Mouse (Mus musculus) layer of hippocampus, adult 11-12 months (tissue): ENCODE measurements around the gene Cops7b.
A peak's percentile ranks its signal among the peaks of the same experiment; 100 is the strongest.

Experiments used
- DNase-seq: peaks from one replicate; pipeline ENCODE4 v3.0.0; 2022; ENCODE audit warnings: low spot score

Gene Cops7b

DNA sequence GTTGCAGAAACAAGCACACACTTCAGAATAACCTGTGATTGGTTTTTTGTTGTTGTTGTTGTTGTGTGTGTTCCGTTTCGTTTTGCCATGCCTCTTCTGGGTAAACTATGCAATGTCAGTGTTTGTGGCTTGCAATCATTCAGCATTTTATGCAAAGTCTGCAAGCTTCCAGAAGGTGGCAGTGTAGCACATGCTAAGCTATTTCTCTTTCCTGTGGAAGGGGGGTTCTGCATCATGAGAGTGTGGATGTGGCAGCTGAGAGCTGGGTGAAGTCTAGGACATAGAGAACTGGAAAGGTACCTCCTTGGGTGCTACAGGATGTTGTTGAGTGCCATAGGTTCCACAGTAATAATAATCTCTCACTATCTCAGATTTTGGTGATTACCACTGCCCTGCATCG is 15.8 kb downstream of the Cops7b start:
- peak; percentile 21 for DNase-seq

DNA sequence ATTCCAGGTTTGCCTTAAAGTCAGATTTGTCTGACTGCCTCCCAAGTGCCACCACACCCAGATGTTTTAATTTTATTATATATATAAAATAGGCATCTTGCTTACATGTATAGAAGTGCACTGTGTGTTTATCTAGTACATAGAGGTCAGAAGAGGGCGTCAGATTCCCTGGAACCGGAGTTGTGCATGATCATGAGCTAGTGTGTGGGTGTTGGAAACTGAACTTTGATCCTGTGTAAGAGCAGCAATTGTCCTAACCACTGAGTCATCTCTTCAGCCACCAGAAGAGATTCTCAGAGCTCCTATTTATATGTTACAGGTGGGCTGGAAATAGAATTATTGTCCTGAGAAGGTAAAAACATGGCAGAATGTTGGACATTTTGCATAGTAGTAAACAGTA is 17.4 kb downstream of the Cops7b start:
- DNase-seq: no peak

DNA sequence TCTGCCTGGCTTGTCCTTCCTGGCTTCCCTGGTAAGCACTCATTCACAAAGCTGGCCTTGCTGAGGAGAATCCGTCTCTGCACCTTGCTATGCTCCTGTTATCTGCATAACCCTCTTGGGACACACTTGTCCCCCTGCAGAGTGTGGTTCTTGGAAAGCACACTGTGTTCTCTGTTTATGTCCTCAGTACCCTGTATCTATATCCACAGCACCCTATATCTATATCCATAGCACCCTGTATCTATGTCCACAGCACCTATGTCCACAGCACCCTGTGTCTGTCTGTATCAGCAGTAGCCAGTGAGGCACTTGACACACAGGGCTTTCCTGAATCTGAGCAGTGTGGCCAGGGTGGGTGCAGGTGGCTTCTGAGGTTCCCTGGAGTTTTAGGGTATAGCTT is 28.2 kb downstream of the Cops7b start:
- no peak for DNase-seq

- no peak for DNase-seq
Measured at GRCm38 (mm10) chr1:86612081-86612480, 29.4 kb downstream of the Cops7b start.

- DNase-seq: no peak
Measured at GRCm38 (mm10) chr1:86614269-86614668, 31.6 kb downstream of the Cops7b start.

GRCm38 (mm10) chr1:86618454-86619125 is 35.9 kb downstream of the Cops7b start:
- DNase-seq: peak; percentile 87

DNA sequence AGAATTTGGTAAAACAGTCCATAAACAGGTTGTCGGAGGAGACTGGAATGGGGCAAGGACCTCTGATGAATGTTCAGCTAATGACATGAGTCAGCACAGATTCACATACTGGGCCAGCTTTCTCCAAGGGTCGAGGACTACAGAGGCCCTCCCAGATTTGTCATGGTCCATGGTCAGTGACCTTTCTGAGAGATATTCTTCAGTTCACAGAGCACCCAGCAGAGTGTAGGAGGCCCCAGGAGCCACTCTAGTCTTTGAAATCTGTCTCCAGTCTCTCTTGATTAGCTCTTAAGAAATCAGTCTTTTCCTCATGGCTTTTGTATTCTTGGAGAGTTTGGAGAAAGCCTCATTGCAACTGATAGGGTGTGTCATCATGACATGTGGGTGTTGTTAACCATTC is 39.6 kb downstream of the Cops7b start:
- DNase-seq: no peak

DNA sequence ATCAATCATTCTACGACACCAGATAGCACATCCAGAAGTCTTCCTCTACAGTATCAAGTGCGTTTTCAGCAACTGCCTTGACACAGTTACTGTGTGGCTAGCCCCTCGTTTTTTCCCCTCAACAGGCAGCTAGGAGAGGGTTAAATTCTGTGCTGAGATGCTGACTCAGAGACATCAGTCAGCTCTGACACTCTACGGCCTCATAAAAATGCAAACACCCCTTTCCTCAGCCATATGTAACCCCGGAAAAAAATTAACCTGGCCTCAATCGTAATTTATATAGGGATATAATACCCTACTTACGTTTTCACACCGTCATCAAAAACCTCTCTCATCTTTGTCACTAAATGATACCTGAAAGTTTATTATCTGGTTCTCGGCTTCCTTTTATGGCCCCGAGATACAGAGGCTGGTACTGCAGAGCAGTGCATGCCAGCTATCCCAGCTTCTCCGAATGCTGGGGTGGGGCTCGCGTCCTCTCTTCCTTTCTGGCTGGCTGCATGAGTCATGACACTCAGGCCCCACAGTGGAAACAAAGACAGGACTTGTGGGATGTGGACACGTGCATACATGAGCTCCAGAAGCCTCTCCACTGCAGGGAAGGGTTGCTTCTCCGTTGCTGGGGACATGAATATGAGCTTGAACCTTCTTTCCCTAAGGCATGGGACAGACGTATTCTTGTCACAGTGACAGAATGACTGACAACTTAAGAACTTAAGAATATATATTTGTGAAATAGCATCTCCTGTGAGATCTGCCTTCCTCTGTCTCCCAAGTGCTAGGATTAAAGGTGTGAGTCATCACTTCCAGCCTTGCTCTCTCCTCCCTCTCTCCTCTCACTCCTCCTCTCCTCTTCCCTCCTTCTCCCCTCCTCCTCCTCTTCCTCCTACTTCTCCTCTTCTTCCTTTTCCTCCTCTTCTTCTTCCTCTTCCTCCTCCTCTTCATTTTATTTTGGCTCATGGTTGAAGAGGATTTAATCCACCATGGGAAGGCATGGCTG is 40.6 kb downstream of the Cops7b start:
- DNase-seq: peak; percentile 11

DNA sequence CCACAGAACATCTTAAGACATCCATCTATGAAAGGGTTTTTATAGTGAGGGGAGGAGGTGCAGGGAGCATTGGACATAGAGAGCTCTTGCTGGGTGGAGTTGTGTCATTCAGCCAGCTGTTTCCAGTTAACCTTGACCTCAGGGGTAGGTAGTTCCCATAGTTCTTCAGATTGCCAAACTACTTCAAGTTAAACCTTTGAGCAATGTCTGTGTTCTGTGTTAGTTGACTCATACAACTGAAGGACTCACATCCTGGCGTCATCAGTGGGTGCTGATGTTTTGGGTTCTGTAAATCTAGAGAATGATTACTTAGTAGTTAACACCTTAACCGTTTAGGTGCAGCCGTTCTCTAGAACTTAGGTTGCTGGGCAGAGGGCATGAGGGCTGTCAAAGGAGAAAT is 45.6 kb downstream of the Cops7b start:
- DNase-seq: no peak

DNA sequence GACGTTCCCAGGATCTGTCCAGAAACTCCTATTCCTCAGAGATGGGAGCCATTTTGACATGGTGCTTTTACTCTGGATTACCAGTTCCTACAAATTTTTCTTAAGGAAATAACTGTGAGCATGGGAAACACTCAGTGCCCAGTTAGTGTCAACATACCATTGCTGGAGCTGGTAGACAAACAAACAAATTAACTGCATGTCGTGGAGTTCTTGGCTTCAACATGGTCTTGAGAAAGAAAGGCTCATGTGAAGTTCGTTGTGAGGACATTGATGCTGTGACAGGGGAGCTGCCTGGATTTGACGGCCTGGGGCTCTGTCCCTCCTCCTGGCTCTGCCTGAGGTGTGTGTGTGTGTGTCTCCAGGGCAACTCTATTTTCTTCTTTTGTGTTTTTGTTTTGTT is 47.2 kb downstream of the Cops7b start:
- no peak for DNase-seq

GRCm38 (mm10) chr1:86630527-86630926 is 47.8 kb downstream of the Cops7b start:
- DNase-seq: no peak

- DNase-seq: no peak
Measured at GRCm38 (mm10) chr1:86632732-86633380, 50.2 kb downstream of the Cops7b start.

- no peak for DNase-seq
Measured at GRCm38 (mm10) chr1:86633434-86633833, 50.7 kb downstream of the Cops7b start.

- DNase-seq: no peak
Measured at GRCm38 (mm10) chr1:86633840-86634750, 51.4 kb downstream of the Cops7b start.

DNA sequence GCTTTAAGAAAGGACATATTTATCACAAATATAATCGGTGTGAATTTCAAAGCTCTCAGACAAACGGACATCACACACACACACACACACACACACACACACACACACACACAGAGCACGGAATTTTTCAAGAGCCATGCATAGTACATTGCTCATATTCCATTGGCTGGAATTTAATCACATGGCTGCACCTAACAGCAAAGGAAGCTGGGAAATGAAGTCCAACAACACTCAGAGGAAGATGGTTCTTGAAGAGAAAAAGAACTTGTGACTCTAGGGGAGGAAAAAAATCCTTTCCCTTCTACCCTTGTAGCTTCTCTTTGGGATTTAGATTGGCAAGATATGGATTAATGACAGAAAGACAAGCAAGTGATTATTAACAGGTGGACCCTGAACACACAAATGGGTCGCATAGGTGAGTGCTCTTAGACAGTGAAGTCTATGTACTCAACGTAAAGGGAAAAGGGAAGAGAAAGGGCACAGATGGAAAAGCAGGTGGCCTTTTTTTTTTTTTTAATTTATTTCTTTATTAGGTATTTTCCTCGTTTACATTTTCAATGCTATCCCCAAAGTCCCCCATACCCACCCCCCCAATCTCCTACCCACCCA is 52.2 kb downstream of the Cops7b start:
- DNase-seq: peak; percentile 16

DNA sequence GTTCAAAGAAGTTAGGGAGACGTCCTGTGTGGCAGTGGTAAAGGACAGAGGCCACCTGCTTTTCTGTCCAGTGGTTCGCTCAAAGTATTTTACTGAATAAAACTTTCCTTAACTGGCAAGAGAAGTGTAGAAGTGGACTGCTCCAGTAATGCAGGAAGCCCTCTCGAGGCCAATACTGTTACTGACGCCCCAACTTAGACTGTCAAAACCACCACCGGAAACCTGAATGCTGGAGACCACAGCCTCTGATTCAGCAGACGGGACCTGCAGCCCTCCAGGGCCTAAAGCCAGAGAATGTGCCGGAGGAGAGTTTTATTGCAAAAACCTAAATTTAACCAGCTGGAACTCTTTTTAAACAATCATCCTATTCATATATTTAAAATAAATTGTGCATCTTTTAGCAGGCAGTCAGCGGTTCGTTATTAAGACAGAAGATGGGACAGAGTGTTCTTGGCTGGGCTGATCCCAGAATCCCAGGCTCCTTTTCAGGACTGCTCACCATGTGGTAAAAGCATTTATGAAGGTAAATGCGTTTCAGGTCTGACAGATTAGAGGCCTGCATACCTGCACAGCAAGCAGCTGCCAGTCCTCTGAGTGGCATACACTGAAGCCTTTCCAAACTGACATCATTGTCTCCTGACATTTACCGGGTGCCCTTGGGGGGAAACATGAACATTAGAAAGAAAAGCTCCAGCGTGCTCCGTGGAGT is 60.6 kb downstream of the Cops7b start:
- no peak for DNase-seq

- no peak for DNase-seq
Measured at GRCm38 (mm10) chr1:86647517-86647916, 64.8 kb downstream of the Cops7b start.

DNA sequence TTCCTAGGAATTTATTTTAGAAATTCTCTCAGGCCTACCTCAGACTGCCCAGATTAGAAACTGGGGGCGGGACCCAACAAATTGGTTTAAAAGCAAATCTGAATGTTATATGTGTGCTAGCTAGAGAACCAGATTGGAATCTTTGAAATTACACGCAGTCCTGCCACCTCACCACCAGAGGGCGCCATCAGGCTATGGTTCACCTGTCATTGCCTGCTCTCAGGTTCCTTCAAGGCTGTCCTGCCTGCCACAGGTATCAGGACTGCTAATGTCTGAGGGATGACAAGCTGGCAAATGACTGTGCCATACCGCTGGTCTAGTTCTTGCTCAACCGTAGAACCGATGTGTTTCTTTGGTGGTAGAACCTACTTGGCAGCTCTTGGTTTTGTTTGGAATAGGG is 67.6 kb downstream of the Cops7b start:
- peak; percentile 55 for DNase-seq

DNA sequence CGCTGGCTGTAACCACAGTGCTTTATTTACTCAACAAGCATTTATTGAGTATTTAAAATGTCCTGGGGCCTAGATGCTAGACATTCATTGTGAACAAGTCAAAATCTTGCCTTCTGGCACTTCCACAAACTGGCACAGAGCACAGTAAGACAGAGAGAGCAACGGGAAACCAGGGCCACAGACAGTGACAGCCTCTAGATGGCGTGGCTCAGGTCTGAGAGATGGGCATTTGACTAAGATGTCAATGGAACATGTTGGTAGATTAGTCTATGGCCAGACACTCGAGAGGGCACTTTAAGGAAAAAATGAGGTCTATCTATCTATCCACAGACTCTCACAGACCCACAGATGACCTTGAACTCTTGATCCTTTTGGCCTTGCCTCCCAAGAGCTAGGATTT is 70.0 kb downstream of the Cops7b start:
- DNase-seq: no peak

- DNase-seq: no peak
Measured at GRCm38 (mm10) chr1:86657071-86657470, 74.4 kb downstream of the Cops7b start.
